Mouse (Mus musculus) retina, embryonic 14.5 days (tissue): ENCODE data around the gene Apom.
A peak's percentile ranks its signal among the peaks of the same experiment; 100 is the strongest.

Source experiments
- DNase-seq: peaks from one replicate; pipeline ENCODE4 v3.0.0-alpha.2; 2015; ENCODE audit warnings: low spot score

Gene Apom

DNA sequence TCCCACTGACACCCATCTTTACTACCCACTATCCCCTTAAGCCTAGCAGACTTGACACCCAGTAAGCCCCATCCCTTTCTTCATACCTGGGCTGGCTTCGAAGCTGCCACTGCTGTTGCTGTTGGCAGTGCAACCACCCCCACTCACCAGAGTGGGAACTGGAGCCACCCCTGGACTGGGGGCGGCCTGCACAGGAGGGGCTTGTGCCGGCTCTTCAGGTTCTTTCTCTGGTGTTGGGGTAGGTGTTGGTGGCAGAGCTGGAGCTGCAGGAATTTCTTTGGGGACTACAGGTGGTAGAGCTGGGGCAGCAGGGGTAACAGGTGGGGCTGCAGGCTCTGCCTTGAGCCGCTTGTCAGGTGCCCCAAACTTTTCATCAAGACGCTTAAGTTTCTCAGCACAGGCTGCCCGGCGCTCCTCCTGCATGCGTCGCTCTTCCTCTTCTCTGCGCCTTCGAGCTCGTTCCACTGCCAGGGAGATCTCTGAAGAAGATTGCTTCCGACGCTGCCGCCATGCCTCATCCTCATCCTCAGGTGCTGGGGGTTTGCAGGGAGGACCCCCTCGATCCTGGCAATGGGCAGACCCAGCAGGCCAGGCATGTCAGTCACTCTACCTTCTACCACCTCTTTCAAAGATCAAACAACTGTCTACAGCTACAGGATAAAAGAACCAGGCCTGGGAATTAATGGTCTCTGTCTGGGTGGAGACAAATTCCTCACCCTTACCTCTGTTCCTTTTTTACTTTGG lies 27.2 kb upstream of the Apom start:
- DNase-seq = no peak

DNA sequence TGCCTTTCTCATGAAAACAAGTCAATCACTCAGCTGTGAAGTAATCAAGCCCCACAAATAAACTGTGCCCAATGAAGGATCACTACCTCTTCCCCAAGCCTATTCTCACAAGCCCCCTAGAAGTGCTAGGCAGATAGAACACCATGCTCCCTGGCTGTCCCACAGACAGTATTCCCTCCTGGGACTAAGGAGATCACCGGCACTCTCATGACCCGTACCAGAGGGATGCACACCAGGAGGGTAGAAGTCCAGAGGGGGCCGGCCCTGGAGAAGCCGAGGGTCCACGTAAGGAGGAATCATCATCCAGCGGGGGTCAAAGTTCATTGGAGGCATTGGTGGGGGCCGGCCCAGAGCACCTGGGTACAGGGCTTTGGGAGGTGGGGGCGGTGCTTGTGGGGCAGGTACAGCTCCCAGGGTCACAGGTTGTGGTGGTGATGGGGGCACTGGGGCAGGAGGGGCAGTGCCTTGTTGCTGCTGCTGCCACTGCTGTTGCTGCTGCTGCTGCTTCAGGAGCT lies 25.9 kb upstream of the Apom start:
- no peak for DNase-seq

DNA sequence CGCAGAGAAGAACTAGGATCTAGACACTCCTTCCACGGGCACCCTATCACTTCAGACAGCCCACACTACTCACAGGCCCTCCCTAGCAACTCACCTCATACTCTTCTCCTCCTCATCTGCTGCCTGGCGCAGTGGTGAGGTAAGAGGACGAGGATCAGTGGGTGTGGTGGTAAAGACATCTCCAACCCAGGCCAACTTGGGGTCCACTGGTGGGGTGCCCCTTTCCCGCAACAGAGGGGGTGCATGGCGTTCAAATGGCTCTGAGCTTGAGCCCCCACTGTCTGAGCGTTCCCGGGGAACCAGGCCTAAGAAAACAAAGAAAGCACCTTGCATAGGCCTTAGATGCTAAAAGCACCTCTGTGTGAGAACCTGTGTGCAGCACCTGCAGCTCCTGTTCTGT lies 25.4 kb upstream of the Apom start:
- no peak for DNase-seq

DNA sequence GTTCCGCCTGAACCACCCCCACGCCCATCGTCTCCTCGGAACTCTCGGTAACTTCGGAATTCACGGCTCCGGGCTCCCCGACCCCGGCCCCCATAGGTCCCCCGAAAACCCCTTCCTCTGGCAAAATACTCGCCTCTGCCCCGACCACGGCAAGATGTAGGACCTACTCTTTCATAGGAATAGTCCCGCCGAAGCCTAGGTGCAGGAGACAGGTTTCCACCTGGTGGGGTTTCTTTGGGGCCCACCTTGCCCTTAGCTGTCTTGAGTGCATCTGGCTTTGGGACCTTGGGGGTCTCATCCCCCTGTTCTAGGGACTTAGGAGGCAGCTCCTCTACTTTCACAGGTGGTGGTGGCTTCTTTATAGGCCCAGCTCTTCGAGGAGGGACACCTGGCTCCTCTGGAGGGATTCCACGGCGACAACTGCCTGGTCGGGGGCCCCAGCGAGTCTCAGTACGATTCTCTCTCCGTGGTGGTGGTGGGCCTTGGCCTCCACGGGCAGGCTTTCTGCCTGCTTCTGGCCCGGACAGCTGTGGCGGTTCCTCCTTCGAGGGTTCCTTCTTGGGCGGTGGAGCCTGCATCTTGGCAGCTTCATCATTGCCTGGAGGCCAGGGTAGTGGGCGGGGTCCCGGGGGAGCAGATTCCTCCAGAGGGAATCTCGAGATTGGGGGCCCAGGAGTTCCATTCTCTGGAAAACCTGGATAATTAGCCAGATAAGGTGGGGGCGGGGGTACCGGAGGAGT lies 24.8 kb upstream of the Apom start:
- DNase-seq = no peak

DNA sequence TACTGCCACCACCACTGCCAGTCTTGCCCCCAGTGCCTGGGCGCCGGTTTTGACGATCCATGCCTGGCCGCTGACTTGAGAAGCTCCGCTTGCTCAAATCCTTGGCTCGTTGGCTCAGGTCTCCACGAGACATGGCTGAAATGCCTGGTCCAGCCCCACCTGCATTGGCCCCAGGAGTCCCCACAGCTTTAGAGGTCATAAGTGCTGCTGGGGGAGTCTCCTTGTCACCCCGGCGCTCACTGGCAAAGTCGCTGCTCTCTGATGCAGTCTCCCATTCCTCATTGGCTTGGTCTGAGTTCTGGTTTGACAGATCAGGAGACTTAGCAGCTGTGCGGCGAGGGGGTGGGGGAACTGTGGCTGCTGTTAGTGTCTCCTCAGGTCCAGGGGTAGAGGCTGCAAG lies 23.6 kb upstream of the Apom start:
- DNase-seq = no peak

DNA sequence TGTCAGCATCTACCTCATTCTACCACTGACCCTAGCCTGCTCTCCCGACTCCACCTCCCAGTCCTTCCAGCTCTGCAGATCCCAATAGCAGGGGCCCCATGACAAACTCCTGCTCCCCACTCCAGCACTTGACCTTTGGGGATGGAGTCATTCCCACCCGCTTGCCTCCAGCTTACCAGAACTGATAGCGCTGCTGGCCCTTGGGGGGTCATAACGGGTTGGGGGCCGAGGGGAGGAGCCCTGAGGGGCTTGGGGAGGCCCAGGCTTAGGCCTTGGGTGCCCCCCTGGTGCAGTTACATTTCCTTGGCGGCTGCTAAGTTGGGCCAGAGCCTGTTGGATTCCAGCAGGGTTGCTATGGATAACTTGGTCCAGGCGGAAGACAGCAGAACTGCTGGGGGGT lies 22.8 kb upstream of the Apom start:
- DNase-seq = no peak

DNA sequence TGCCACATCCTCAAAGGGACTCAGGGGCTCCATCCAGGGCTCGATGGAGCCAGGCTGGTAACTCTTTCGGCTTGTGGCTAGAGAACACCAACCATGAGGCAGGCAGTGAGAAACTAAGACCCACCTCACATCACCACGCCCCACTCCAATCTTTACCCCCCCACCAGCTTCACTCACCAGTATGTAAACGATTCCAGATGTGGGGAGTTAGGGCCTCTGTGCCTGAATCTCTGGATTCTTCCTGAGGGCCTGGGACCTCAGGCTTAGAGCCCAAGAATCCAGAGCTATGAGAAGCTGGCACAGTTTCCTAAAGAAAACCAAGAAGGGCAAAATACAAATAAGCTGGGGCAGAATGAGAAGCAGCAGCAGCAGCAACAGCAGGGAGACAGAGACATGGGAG lies 22.1 kb upstream of the Apom start:
- no peak for DNase-seq

DNA sequence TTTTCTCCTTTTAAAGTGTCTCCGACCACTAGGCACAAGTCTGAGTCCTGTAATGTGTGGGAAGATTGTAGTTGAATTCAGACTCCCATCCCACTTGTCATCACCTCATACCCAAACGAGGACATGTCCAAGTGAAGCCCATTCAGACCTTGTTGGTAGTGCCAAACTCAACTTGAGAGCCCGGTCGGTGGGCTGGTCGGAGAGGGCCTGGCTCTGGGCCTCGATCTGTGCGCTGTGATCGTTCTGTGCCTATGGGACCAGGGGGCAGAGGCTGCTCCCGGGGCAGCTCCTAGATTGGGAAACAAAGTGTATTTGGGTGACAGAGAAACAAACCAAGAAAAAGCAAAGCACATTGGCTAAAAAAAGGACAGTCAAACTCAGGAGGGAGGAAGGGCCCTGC lies 21.2 kb upstream of the Apom start:
- no peak for DNase-seq

DNA sequence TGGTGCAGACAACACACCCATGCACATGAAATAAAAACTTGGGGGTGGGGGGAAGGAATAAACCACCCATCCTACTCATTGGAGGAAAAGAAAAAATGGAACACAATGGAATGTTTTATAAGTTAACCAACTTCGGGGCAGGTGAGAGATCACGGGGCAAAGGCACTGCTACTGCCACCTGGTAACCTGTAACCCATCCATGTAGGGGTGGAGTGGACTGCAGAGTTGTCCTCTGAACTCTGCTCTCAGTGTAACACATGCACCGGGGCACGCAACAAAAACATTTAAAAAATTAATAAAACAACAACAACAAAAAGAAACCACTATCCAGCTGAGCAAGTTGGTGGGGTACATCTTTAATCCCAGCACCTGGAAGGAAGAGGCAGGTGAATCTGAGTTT lies 20.3 kb upstream of the Apom start:
- DNase-seq = no peak

DNA sequence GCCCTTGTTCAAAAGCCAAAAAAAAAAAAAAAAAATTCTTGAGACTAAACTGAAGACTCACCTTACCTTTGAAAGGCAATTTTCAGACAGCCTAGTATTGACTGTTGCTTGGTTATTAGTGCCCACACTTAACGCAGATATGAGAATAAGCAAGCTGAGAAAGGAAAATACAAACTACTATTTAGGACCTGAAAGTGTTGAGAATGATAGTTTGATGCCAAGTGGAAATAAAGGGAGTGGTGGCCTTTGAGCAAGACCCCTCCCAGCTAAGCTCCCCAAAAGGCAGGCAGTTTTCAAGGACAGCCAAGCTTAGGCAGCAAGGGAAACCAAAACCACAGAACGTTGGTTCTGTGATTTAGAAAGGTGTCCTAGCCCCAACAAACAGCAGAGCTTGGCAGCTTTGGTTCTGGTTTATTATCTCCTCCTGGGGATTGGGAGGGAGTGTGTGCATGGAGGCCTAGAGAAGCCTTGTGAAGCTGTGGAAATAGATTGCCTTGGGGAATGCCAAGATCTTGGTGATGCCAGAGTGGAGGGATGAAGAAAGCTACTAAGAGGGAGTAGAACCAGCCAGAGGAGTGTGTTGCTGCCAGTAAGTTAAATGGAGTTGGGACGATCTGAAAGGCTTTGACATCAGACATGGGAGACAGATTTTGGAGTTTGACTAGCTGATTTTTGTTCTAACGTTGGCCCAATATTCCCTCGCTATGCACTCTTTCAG lies 16.2 kb upstream of the Apom start:
- peak; percentile 13 for DNase-seq

DNA sequence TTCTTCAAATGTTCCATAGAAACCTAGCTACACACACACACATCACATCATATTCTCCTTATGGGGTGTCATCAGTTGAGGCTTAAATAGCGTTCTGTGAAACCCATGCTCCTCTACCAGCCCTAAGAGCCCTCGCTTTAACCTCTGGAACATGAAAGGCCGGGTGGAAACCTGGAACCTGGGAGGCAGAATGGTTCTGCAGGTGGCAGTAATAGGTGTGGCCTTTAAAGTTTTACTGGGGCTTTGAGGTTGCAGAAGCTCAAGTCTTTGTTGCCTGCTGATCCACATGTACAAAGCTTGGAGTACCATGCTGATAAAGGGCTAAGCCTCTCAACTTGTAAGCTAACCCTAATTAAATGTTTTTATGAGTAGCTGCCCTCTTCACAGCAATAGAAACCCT lies 15.5 kb upstream of the Apom start:
- no peak for DNase-seq

DNA sequence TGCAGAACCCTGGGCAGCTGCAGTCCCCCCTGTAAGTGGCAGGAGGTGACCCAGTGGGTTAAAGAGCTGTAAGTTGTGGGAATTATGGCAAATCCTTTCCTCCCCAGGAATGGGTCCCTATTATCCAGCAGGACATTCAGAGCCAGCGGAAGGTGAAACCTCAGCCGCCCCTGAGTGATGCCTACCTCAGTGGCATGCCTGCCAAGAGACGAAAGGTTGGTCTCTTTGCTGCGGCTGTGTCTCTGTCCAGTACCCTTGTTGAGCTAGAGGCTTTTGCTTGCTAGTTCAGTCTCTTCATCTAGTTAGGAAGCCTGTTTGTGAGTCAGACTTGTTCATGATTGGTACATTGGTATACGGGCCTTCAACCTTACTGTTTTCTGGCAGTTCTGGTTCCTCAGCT lies 14.3 kb upstream of the Apom start:
- no peak for DNase-seq

DNA sequence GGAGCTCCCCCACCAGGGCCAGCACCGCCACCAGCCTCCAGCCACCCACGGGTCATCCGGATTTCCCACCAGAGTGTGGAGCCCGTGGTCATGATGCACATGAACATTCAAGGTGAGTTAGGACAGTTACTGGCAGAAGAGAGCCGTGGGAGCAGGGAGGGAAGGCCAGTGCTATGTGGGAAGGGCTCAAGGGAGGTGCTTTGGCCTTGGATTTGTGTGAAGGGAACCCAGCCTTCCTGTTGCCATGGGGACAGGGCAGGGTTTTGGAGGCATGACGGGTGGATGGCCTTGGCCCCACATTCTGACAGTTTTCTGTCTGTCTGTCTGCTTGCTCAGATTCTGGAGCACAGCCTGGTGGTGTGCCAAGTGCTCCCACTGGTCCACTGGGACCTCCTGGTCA lies 10.1 kb upstream of the Apom start:
- DNase-seq = no peak

DNA sequence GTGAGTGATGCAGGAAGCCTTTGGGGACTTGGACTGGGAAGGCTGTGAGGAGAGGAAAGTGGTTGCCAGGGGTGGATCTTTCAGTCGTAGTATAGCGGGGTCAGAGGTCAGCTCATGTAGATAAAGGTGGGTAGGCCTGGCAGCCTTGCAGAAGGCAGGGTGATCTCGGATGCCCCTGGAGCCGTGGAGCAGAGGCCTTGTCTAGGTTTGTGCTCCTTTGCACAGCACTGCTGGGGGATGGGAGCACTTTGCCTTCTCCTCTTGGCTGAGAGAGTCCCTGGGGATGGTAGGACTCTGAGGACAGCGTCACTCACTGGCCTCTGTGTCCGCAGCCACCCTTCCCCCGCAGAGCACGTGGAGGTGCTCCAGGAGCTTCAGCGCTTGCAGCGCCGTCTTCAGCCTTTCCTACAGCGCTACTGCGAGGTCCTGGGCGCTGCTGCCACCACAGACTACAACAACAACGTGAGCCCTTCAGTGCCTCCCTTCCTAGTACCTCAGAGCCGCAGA lies 8.7 kb upstream of the Apom start:
- DNase-seq = no peak

DNA sequence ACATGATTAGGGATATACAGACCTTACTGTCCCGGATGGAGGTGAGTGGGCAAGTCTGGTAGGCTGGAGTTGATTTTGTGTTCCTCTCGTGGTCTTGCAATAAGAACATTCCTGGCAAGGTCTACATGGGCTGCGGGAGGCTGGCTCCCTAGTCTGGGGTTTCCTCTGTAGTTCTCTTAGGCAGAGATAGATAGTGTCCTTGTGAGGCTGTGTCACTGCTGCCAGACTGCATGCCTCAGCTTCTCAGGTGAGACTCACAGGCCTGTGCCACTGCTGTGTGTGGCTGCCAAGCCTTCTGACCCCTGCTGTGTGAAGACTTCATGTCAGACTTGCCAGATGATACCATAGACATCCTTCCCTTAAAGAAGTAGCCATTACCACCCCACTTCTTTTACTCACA lies 7.4 kb upstream of the Apom start:
- no peak for DNase-seq

DNA sequence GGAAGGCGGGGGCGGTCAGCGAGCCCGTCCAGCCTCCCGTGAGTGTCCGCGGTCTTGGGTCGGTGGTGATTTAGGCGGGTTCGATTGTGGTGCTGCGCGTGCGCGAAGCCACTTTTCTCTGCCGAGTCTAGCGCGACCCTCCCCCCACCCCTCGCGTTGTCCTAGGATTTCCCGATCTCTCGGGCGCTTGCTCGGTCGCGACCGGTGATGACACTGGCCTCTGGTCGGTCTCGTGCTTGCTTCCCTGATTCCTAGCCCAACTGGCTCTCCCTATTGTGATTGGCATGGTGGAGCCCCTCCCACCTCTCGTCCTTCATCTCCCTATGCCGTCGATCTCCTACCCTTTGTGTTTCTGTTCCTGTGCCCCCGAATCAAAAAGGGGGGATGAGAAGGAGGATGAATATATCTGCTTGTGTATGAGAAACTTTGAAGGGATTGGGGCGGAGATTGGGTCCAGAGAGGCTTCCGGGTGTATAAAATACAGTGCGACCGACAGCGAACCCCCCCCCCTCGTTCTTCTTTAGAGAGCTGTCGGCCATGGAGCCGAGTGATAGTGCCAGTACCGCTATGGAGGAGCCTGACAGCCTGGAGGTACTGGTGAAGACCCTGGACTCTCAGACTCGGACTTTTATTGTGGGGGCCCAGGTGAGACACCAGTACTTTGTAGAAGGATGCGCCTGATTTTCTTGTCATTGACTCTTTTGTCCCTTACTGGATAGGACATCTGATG lies 3.9 kb upstream of the Apom start:
- DNase-seq = no peak

DNA sequence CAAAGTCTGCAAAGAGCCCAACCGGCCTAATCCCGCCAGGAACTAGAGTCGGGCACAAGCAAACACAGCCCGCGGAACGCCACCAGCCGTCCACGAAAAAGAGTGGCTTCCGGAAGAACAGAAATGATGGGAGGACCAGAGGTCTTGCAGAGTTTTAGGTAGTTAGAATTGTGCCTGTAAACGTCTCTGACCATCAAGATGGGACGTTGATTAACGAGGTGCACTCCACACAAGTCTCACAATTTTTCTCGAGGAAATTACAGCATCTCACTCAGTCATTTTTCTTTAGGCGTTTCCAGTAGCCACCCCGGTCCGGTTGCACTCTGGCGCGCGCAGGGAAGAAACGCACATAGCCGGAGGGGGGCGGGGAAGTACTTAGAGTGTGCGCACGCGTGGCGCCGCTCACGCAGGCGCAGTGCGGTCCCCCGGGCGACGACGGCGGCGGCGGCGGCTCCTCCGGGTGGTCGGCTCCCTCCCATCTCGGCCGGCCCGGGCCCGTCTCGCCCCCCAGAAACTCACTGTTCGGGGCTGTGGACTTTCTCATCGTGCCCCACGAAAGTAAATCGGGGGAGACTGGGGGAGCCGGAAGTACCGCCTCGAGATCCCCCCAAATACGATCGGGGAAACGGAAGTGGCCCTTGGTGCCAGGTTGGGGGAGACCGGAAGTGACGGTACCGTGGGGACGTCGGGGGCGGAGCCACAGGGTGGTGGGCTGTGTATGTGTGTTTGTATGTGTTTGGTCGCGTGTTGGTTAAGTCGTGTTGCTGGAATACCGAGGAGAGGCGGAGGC lies 3.1 kb upstream of the Apom start, which contains the start of gene Bag6:
Gene Bag6 (plus strand): TSS at position 378 of the 790 bp plus-strand sequence.
- DNase-seq = peak; percentile 97

DNA sequence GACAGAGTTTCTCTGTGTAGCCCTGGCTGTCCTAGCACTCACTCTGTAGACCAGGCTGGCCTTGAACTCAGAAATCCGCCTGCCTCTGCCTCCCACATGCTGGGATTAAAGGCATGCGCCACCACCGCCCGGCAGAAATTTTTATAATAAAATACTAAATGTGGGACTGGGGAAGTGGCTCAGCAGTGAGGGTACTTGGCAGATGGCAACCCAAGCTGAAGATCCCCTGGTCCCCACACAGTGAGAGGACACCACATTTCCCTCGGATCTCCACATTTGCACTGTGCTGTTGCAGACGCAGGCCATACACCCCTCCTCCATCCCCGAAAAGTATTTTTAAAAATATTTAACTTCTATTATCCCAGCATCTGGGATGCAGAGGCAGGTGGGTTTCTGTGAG lies 1.7 kb upstream of the Apom start:
- DNase-seq = no peak

DNA sequence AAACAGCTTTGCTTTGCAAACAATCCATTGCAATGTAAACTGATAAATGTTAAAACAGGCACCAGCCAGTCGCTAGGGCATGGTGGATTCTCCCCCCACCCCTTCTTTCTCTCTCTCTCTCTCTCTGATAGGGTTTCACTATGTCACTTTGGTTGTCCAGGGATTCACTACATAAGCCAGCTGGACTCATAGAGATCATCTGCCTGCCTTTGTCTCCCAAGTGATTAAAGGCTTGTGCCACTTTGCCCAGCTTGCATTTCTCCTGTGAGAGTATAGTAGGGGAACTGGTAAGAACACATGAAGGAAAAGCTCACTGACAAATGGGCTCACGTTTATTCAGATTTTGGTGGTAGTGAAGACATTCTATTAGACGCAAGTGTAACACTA lies 317 bp upstream of the Apom start:
- no peak for DNase-seq

DNA sequence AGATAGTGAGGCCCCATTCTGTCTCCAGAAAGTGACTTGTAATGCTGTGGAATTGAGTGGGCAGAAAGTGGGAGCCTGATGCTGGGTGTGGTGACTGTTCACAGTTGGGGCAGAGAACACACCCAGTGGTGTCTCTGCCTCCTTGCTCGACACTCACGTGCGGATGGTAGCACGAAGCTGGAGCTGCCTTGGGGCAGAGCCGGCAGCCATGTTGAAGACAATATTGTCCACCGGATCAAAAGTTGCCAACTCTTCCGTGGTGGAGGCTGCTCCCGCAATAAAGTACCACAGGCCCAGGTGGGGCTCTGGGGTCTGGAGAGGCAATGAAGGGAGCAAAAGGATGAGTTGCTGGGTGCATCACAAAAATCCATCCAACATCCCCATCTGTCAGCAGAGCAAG lies 812 bp downstream of the Apom start:
- DNase-seq = no peak

DNA sequence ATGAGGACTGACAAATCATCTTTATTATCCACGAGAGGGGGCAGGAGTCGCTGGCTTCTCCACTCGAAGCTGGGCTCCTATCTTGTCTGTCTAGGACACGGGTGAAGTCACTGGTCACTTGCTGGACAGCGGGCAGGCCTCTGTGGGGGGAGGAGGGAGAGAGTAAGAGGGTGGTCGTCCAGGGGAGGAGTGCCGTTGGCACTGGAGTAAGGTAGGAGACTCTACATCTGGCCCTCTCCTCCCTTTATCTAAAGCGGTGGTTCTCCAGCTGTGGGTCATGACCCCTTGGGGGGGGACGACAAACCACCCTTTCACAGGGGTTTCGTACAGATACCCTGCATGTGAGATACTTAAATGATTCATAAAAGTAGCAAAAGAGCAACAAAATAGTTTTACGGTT lies 2.9 kb downstream of the Apom start:
- no peak for DNase-seq
